Mouse (Mus musculus) lung, embryonic 14.5 days (tissue): ENCODE results near the gene Kcnq1. TPM values are rescaled to one million over a fixed set of nuclear protein-coding genes. Genes with fewer than 3 reads are reported as not detected.

ENCODE experiments used
- ATAC-seq: fragments of 200-750 bp; cut with Nextera tagmentation; 2 replicates; pipeline ENCODE4 v1.8.0; 2017; ENCODE audit warnings: mild to moderate bottlenecking, moderate TSS enrichment, moderate library complexity; ENCODE audit not compliant: insufficient read depth
- DNase-seq: peaks from one replicate; pipeline ENCODE4 v3.0.0-alpha.2; 2015
- H3K27ac ChIP-seq: fragments of 300-500 bp; sonication (generic); 2 replicates; pipeline ENCODE4 v1.5.1; 2014; ENCODE audit warnings: low read depth, mild to moderate bottlenecking, moderate library complexity
- H3K27me3 ChIP-seq: fragments of 300-500 bp; sonication (generic); 2 replicates; pipeline ENCODE4 v1.6.1; 2014; ENCODE audit warnings: low read length, control low read depth; ENCODE audit not compliant: insufficient read depth
- H3K36me3 ChIP-seq: fragments of 300-500 bp; sonication (generic); 2 replicates; pipeline ENCODE4 v1.6.1; 2014; ENCODE audit warnings: control low read depth; ENCODE audit not compliant: insufficient read depth
- H3K4me1 ChIP-seq: fragments of 300-500 bp; sonication (generic); 2 replicates; pipeline ENCODE4 v1.6.1; 2014; ENCODE audit warnings: antibody characterized with exemption, control low read depth; ENCODE audit not compliant: insufficient read depth
- H3K4me2 ChIP-seq: fragments of 300-500 bp; sonication (generic); 2 replicates; pipeline ENCODE4 v1.6.1; 2014; ENCODE audit warnings: mild to moderate bottlenecking
- H3K4me3 ChIP-seq: fragments of 300-500 bp; sonication (generic); 2 replicates; pipeline ENCODE4 v1.5.1; 2014; ENCODE audit warnings: low read depth, low read length
- H3K9ac ChIP-seq: fragments of 300-500 bp; sonication (generic); 2 replicates; pipeline ENCODE4 v1.6.1; 2014
- H3K9me3 ChIP-seq: fragments of 300-500 bp; sonication (generic); 2 replicates; pipeline ENCODE4 v1.6.1; 2016; ENCODE audit warnings: low read depth, low read length, control low read depth
- CTCF ChIP-seq: IDR thresholded peaks from 2 replicates; pipeline ENCODE4 v1.5.1; 2016; ENCODE audit warnings: antibody characterized with exemption, low read depth
- WGBS: fragments of 180-500 bp; shearing (Covaris S2); extraction: QIAGEN DNeasy Blood & Tissue Kit; methylation state at CpG from one replicate; pipeline ENCODE4 v1.1.7; 2014; 5-methylcytosine and 5-hydroxymethylcytosine counted together
- polyA plus RNA-seq: library from polyadenylated mRNA; unstranded; fragments of >200 nt; fragmentation: Nextera tagmentation; extraction: Ambion mirVana; gene quantifications from 2 replicates; pipeline ENCODE4 v1.2.1, GENCODE M21; 2014

Kcnq1 gene
- polyA plus RNA-seq, 1 experiment from 2014 or later, result 5.3 TPM

DNA sequence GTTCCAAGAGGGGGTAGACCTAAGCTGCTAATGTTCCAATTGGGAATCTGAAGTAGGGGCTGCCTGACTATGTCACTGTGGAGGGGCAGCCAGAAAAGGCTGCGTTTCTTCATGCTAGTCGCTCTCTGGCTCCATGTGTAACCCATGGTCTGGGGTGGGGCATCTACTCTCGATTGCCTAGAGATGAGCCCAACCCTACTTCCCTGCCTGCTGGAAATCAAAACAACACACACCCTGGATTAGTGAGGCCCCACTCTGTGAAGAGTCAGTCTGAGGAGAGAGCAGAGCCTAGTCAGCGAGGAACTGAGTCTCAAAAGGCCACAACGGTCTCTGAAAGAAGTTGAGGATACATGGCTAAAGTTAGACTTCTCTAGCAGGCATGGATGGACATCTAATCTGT, 40.9 kb downstream of the Kcnq1 start:
- DNase-seq, result no peak
- TF ChIP-seq CTCF, result no peak
- ATAC-seq, result no peak
- Histone ChIP-seq H3K4me1 (no peaks in the 10 kb centered on the region), H3K9me3 (no peaks in the 10 kb centered on the region), H3K27ac (no peak overlapping the region), H3K36me3 (no peaks in the 10 kb centered on the region), H3K9ac (no peak overlapping the region), H3K4me2 (no peak overlapping the region), H3K4me3 (no peak overlapping the region), H3K27me3 (no peaks in the 10 kb centered on the region)
- WGBS, result 62% methylated on average over 5 of the region's 5 CpGs

DNA sequence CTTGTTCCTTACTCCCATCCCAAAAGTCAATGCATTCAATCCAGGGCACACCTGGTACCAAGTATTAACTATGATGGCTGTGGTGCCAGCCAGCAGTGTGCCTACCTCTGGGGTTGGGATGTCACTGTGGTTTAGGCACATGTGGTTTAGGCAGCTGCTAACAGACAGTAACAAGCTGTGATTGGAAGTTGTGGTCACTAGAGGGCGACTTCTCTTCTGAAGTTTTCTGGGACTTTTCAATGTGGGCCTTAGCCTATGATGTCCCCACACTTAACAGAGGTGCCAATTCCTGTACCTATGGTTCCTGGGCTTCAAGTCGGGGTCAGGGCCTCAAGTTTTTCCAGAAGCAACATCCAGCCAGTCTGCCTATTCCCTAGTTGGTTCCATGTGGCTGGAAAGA, 45.0 kb downstream of the Kcnq1 start:
- Histone ChIP-seq H3K4me1 (peaks cover 15% of the 10 kb centered on the region; the same call in 1 of the 2 replicates), H3K4me3 (no peak overlapping the region), H3K9me3 (no peaks in the 10 kb centered on the region), H3K9ac (no peak overlapping the region), H3K36me3 (no peaks in the 10 kb centered on the region), H3K4me2 (no peak overlapping the region), H3K27ac (no peak overlapping the region), H3K27me3 (no peaks in the 10 kb centered on the region)
- 2% methylated on average over 2 of the region's 2 CpGs for WGBS
- TF ChIP-seq CTCF, result peak; percentile 69
- ATAC-seq (no peak), DNase-seq (peak; percentile 85)

DNA sequence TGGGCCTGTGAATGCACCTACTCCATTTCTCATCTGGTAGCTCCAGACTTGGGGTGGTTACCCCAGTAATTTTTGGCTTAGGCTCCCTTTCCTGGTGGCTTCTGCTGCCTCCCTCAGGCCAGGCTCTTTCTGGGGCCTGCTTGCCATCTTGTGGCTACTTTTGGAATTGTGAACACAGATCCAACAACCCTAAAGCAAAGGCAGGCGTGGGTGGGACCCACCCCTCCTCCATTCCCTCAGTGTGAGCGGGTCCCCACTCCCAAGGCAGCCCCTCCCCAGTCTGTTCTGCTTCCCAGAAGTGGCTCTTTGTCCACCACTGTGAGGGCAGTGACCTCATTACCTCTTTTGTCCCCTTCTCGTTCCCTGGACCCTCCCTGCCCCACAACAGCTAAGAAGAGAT, 46.2 kb downstream of the Kcnq1 start:
- peak; percentile 73 for TF ChIP-seq CTCF
- ATAC-seq, result no peak
- Histone ChIP-seq H3K4me2 (no peak overlapping the region), H3K9ac (no peak overlapping the region), H3K9me3 (no peaks in the 10 kb centered on the region), H3K27ac (no peak overlapping the region), H3K36me3 (no peaks in the 10 kb centered on the region), H3K27me3 (no peaks in the 10 kb centered on the region), H3K4me1 (peaks cover 15% of the 10 kb centered on the region; the same call in 1 of the 2 replicates), H3K4me3 (no peak overlapping the region)
- 24% methylated on average over 3 of the region's 3 CpGs for WGBS
- peak; percentile 76 for DNase-seq

DNA sequence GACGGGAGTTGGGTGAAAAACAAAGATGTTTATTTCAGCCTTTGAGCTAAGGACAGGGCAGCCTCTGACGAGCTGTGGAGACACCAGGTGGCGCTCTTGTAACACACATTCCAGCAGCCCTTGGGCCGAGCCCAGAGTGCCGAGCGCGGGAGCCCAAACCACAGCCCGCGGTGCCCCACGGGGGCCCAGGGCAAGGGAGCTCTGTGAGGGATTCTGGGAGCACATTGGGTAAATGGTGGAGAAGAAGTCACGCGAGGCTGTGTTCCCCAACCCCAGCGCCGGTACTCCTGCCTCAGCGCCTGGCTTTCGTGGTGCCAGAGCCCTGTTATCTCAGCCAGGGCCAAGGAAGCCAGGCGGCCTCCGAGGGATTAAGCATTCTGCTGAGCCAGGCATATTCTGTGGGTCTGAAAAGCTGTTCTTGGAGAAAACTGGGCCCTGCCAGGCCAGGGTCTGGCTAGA, 47.8 kb downstream of the Kcnq1 start:
- 2% methylated on average over 18 of the region's 18 CpGs for WGBS
- Histone ChIP-seq H3K36me3 (no peaks in the 10 kb centered on the region), H3K4me3 (peak overlapping the region; percentile 5; the same call in 1 of the 2 replicates), H3K27ac (peak overlapping the region; percentile 86), H3K4me2 (peak overlapping the region; percentile 54), H3K27me3 (no peaks in the 10 kb centered on the region), H3K4me1 (peaks cover 15% of the 10 kb centered on the region; the same call in 1 of the 2 replicates), H3K9me3 (no peaks in the 10 kb centered on the region), H3K9ac (peak overlapping the region; percentile 45)
- peak; percentile 91 for ATAC-seq
- peak; percentile 96 for TF ChIP-seq CTCF
- DNase-seq, result peak; percentile 96

DNA sequence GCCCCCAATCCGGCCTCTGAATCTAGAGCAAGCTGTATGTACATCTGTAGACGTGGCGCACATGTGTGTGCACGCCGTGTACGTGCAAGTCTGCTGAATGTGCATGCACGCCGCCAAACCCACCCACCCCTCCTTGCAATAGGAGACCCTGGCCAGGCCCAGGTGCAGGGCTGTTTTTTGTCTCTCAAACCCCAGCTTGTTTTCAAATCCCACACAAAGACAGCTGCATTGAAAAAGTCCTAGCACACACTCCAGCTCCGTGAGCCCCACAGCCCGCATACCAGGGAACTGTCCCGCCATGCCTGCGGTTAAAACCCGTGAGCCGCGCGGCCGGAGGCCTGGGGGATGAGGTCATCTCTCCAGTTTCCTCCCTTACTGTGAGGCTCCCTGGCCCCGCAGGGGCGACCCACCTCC, 48.3 kb downstream of the Kcnq1 start:
- Histone ChIP-seq H3K9me3 (no peaks in the 10 kb centered on the region), H3K4me3 (no peak overlapping the region), H3K9ac (peak overlapping the region; percentile 45)

DNA sequence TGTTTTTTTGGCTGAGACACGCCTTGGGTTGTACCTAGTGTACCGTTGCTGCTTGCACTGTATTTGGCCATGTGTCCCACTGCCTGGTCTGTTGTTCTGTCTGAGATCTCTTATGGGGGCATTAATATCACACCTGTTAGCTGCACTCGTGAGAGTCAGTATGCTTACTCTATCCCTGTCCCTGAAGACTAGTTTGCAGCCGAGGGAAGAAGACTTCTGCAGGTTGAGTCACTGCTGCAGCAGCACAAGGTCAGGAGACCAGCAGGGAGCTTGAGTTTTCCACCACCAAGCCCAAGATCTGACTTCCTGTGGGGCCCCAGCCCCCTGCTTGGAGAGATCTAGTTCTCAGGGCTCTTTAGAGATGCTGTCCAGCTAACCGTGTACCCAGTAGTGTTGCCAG, 49.1 kb downstream of the Kcnq1 start:
- Histone ChIP-seq H3K9me3 (no peaks in the 10 kb centered on the region), H3K4me2 (no peak overlapping the region), H3K27ac (no peak overlapping the region; the same call in 1 of the 2 replicates), H3K4me3 (no peak overlapping the region), H3K36me3 (no peaks in the 10 kb centered on the region), H3K9ac (no peak overlapping the region), H3K4me1 (peaks cover 21% of the 10 kb centered on the region; the same call in 1 of the 2 replicates), H3K27me3 (no peaks in the 10 kb centered on the region)
- ATAC-seq (no peak), DNase-seq (peak; percentile 34)
- WGBS, result 46% methylated on average over 5 of the region's 5 CpGs
- TF ChIP-seq CTCF, result no peak

More for the DNA sequence above, 48.3 kb downstream of the Kcnq1 start:
- peaks cover 17% of the 10 kb centered on the region; the same call in 1 of the 2 replicates for H3K4me1 ChIP-seq
- 14% methylated on average over 19 of the region's 19 CpGs for WGBS
- no peaks in the 10 kb centered on the region for H3K36me3 ChIP-seq
- DNase-seq, result peak; percentile 75
- no peaks in the 10 kb centered on the region for H3K27me3 ChIP-seq
- peak overlapping the region; percentile 86 for H3K27ac ChIP-seq
- no peak for TF ChIP-seq CTCF
- H3K4me2 ChIP-seq, result peak overlapping the region; percentile 54
- ATAC-seq, result peak; percentile 64

DNA sequence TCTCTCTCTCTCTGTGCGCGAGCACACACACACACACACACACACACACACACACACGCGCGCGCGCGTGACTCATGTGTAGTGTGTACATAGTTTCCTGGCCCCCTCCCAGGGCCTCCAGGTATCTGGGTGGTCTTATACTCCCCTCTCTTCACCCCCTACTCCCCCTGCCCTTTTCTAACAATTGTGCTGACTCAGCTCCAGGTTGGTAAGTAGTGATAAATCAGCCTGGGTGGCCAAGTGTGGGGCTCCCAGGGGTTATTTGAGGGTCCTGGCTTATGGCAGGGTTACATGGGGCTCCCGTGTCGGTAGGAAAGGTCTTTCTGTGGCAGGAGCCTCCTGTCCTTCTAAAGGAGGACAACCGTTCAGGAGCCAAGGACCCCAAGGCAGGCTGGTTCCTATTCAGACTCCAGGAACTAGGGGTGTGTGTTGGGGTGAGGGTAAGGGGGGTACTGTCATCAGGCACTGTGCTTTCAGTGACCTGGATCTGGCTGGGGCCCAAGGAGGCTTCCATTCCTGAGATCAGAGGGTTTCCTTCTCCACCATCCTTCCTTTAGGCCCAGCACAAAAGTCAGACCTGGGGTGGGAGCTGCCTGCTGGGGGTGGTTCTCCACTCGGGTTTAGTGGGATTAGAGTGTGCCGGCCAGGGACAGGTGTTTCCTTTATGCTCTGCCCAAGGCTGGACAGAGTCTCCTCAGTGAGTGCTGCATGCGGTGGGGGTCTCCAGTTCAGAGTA, 52.7 kb downstream of the Kcnq1 start:
- H3K36me3 ChIP-seq, result no peaks in the 10 kb centered on the region
- H3K4me1 ChIP-seq, result peaks cover 21% of the 10 kb centered on the region; the same call in 1 of the 2 replicates
- no peak for TF ChIP-seq CTCF
- ATAC-seq, result no peak
- no peak overlapping the region for H3K4me2 ChIP-seq
- H3K9me3 ChIP-seq, result no peaks in the 10 kb centered on the region
- H3K27ac ChIP-seq, result no peak overlapping the region
- H3K4me3 ChIP-seq, result no peak overlapping the region
- peak; percentile 18 for DNase-seq
- no peak overlapping the region for H3K9ac ChIP-seq
- no peaks in the 10 kb centered on the region for H3K27me3 ChIP-seq
- WGBS, result 57% methylated on average over 14 of the region's 14 CpGs
